Mouse (Mus musculus): ENCODE measurements around the gene Cyct. TPM values are rescaled to one million over a fixed set of nuclear protein-coding genes. Genes with fewer than 3 reads are reported as not detected.

Gene Cyct
- not detected in 2 replicates for total RNA-seq (2017)

- ATAC-seq (ENCODE audit: extremely low read depth, insufficient number of reproducible peaks, low FRiP score, poor library complexity, severe bottlenecking) = no peak
Observed at GRCm38 (mm10) chr2:76360226-76360625, at the start of gene Cyct. Gene Cyct, minus strand, starts transcription at chr2:76360450.

- no peak for ATAC-seq (ENCODE audit: extremely low read depth, insufficient number of reproducible peaks, low FRiP score, poor library complexity, severe bottlenecking)
Observed at GRCm38 (mm10) chr2:76409986-76410385, 49.7 kb upstream of the Cyct start.

- no peak for ATAC-seq (ENCODE audit: extremely low read depth, insufficient number of reproducible peaks, low FRiP score, poor library complexity, severe bottlenecking)
Observed at GRCm38 (mm10) chr2:76409526-76409925, 49.3 kb upstream of the Cyct start.

- no peak for ATAC-seq (ENCODE audit: extremely low read depth, insufficient number of reproducible peaks, low FRiP score, poor library complexity, severe bottlenecking)
Observed at GRCm38 (mm10) chr2:76406937-76407441, 46.7 kb upstream of the Cyct start.

GRCm38 (mm10) chr2:76406151-76406936 lies 46.1 kb upstream of the Cyct start, which contains the start of gene Osbpl6:
Gene Osbpl6, plus strand, starts transcription at chr2:76406508.
- ATAC-seq (ENCODE audit: extremely low read depth, insufficient number of reproducible peaks, low FRiP score, poor library complexity, severe bottlenecking) = no peak

DNA sequence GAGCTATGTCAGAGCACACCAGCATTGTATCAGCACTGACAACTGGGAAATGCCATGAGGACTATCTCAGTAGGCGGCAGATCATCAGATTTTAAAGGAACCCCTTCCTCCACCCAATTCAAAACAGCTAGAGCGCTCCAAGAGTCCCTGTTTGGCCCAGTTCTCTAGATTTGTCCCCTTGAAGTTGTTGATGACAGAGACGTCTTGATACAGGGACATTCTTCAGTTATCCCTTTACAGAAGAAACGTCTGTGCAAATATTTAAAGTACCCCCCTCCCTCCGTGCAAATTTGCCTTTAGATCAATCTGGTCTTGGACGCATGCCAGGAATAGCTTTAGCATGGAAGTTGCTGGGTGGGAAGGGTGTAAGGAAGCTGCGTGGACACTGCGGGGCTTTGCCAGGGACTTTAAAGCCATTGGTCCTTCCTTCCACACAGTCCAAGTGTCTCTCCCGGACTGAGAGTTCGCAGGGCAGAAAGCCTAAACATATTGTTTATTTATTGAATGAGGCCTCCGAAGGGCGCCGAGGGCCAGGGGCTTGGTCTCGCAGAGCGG lies 45.4 kb upstream of the Cyct start:
- no peak for ATAC-seq (ENCODE audit: extremely low read depth, insufficient number of reproducible peaks, low FRiP score, poor library complexity, severe bottlenecking)

GRCm38 (mm10) chr2:76400178-76400577 lies 39.9 kb upstream of the Cyct start:
- no peak for ATAC-seq (ENCODE audit: extremely low read depth, insufficient number of reproducible peaks, low FRiP score, poor library complexity, severe bottlenecking)

- ATAC-seq (ENCODE audit: extremely low read depth, insufficient number of reproducible peaks, low FRiP score, poor library complexity, severe bottlenecking) = no peak
Observed at GRCm38 (mm10) chr2:76386531-76386930, 26.3 kb upstream of the Cyct start.

DNA sequence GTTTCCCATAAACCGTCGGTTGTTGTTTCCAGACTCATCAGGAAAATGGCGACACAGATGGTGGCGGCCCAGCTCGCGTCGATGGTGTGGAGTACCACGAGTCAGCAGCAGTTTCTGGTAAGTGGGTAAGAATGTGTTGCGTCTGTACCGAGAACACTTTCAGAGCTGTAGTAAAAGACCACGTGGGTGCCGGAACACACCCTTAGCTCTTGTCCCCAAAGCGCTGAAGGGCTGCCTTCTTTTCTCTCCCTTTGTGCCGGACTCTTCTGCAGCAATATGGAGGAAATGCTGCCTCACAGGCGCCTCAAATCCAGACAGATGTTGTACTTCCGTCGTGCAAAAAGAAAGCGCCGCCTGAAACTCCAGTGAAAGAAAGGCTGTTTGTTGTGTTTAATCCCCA lies 18.4 kb upstream of the Cyct start:
- no peak for ATAC-seq (ENCODE audit: extremely low read depth, insufficient number of reproducible peaks, low FRiP score, poor library complexity, severe bottlenecking)

GRCm38 (mm10) chr2:76374544-76375206 lies 14.4 kb upstream of the Cyct start:
- no peak for ATAC-seq (ENCODE audit: extremely low read depth, insufficient number of reproducible peaks, low FRiP score, poor library complexity, severe bottlenecking)

DNA sequence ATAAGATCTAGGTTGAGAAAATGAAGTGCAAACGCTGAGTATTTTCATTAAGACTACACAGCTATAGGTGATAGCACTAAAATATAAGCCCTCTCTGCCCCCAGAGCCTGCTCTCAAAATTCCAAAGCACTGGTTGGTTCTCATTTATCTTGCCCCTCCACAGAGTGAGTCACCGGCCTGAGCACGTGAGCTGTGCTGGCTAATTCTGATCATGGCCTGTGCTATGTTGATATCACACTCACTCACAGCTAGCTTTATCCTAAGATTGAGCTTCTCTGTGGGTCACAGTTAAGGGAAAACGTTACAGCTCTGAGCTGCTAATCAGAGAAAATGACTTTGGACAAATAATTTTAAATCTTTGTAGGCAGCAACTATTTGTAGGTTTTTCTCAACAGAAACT lies 12.0 kb upstream of the Cyct start:
- no peak for ATAC-seq (ENCODE audit: extremely low read depth, insufficient number of reproducible peaks, low FRiP score, poor library complexity, severe bottlenecking)

DNA sequence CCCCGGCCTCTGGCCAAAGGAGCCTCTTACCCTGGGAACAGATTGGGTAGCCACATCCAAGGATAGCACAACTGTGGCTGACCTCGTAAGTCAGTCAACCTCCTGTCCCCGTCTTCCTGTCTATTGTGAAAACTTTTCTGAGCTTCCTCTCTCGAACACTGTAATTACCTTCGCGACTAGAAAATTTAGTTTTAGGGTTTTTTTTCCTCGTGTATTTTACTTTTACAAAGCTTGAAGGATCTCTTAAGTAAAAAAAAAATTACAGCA lies 10.3 kb upstream of the Cyct start:
- no peak for ATAC-seq (ENCODE audit: extremely low read depth, insufficient number of reproducible peaks, low FRiP score, poor library complexity, severe bottlenecking)

DNA sequence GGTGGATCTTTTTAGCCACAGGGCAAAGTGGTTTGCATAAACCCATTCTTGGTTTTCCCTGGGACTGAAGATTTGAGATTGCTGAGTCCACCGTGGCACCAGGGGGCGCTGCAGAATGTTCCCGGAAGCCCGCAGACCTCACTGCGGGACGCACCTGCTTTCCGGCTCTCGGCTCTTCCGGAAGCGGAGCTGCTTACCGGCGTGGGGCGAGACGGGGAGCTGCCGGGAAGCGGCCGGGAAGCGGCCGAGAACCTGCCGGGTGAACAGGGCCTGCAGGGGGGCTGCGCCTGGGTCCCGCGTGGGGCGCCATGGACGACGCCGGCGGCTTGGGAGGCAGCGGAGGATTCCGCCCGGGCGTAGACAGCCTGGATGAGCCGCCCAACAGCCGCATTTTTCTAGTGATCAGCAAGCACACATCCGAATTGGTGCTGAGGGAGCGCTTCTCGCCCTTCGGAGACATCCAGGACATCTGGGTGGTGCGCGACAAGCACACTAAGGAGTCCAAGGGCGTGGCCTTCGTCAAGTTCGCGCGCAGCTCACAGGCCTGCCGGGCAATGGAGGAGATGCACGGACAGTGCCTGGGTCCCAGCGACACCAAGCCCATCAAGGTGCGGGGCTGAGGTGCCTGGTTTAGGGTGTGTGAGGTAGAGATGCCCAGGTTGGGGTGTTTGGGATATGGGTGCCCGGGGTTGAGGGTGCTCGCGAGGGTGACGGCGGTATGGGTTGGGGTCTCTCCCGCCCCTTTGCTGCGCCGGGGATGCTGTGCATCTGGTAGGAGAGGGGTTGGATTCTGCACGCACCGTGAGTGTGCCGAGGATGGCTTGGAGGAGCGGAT lies 9.8 kb upstream of the Cyct start, which contains the start of gene Rbm45:
Gene Rbm45, plus strand, starts transcription at position 164 of the 835 bp plus-strand sequence.
- ATAC-seq (ENCODE audit: extremely low read depth, insufficient number of reproducible peaks, low FRiP score, poor library complexity, severe bottlenecking) = peak; percentile 86

- no peak for ATAC-seq (ENCODE audit: extremely low read depth, insufficient number of reproducible peaks, low FRiP score, poor library complexity, severe bottlenecking)
Observed at GRCm38 (mm10) chr2:76368861-76369660, 8.8 kb upstream of the Cyct start.

- peak; percentile 68 for ATAC-seq (ENCODE audit: extremely low read depth, insufficient number of reproducible peaks, low FRiP score, poor library complexity, severe bottlenecking)
Observed at GRCm38 (mm10) chr2:76367188-76367922, 7.1 kb upstream of the Cyct start.

- ATAC-seq (ENCODE audit: extremely low read depth, insufficient number of reproducible peaks, low FRiP score, poor library complexity, severe bottlenecking) = no peak
Observed at GRCm38 (mm10) chr2:76365811-76366210, 5.6 kb upstream of the Cyct start.

DNA sequence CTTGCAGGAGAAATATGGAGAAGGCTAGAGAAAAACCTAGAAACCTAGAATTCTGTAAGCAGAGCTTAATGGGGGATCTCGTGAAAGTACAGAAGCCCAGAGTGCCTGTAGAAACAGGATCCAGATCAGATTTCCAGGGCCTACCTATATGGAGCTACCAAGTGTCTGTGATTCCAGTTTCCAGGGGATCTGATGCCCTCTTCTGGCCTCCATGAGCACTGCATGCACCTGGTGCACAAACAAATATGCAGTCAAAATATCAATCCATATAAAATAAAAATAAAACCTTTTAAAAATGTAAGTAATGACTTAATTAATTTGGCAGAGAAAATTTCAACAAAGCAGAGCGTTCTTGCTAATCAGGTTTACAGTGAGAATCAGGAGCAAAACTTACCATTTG lies 1.9 kb upstream of the Cyct start:
- ATAC-seq (ENCODE audit: extremely low read depth, insufficient number of reproducible peaks, low FRiP score, poor library complexity, severe bottlenecking) = no peak

GRCm38 (mm10) chr2:76347839-76348238 lies 12.4 kb downstream of the Cyct start:
- ATAC-seq (ENCODE audit: extremely low read depth, insufficient number of reproducible peaks, low FRiP score, poor library complexity, severe bottlenecking) = no peak

All from neutrophil, adult 5-6 weeks (primary cell).